Mouse (Mus musculus): ENCODE results near the gene Myh6. TPM values are rescaled to one million over a fixed set of nuclear protein-coding genes. Genes with fewer than 3 reads are reported as not detected.
"Not testable (repeated sequence)": the region's sequence is repeated elsewhere in the genome, so short reads cannot be mapped to it uniquely, and the experiment has no call there.

Gene Myh6
- polyA plus RNA-seq, 1 experiment, result 1.0 TPM

- TF ChIP-seq CTCF (IDR thresholded peaks at IDR 0.05; ENCODE audit: borderline replicate concordance, insufficient read depth, low read length) (no peak), POLR2A (IDR thresholded peaks at IDR 0.05; ENCODE audit: low read depth, low read length) (no peak)
- H3K27ac ChIP-seq (ENCODE audit: insufficient read depth, low read length), result no peak overlapping the region
- no peak overlapping the region for H3K4me3 ChIP-seq (ENCODE audit: insufficient read depth, low read length)
- H3K4me1 ChIP-seq (ENCODE audit: control insufficient read depth, insufficient read depth, low read length), result no peaks in the 10 kb centered on the region
These were observed 38.8 kb upstream of the Myh6 start for GRCm38 (mm10) chr14:55005506-55005905.

- Histone ChIP-seq H3K27ac (ENCODE audit: insufficient read depth, low read length) (no peak overlapping the region), H3K4me3 (ENCODE audit: insufficient read depth, low read length) (no peak overlapping the region), H3K4me1 (ENCODE audit: control insufficient read depth, insufficient read depth, low read length) (no peaks in the 10 kb centered on the region)
- TF ChIP-seq POLR2A (IDR thresholded peaks at IDR 0.05; ENCODE audit: low read depth, low read length) (no peak), CTCF (IDR thresholded peaks at IDR 0.05; ENCODE audit: borderline replicate concordance, insufficient read depth, low read length) (no peak)
These were observed 37.4 kb upstream of the Myh6 start for GRCm38 (mm10) chr14:55003878-55004855.

DNA sequence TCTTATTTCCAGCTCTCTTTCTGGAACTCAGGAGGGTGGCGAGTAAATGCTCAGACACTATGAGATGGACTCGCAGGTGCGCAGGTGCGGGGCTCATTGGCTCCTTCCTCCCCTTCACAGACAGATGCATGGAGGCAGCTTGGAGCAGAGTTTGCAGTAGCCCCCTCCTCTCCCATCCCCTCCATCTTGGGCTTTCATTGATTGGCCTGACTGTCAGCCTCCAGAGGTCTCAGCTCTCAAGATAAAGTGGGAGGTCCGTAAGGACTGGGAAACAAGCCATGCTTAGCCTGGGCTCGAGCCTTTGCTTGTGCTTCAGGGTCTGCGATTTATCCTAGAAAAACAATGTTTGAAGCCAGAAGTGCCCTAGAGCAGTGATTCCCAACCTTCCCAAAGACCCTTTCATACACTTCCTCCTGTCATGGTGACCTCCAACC, 36.0 kb upstream of the Myh6 start:
- no peak overlapping the region for H3K27ac ChIP-seq (ENCODE audit: insufficient read depth, low read length)

GRCm38 (mm10) chr14:55001938-55002686, 35.4 kb upstream of the Myh6 start:
- no peak overlapping the region for H3K27ac ChIP-seq (ENCODE audit: insufficient read depth, low read length)
- TF ChIP-seq CTCF (IDR thresholded peaks at IDR 0.05; ENCODE audit: borderline replicate concordance, insufficient read depth, low read length) (no peak), POLR2A (IDR thresholded peaks at IDR 0.05; ENCODE audit: low read depth, low read length) (no peak)

More for the DNA sequence above, 36.0 kb upstream of the Myh6 start:
- Histone ChIP-seq H3K4me1 (ENCODE audit: control insufficient read depth, insufficient read depth, low read length) (no peaks in the 10 kb centered on the region), H3K4me3 (ENCODE audit: insufficient read depth, low read length) (no peak overlapping the region)
- no peak for TF ChIP-seq CTCF (IDR thresholded peaks at IDR 0.05; ENCODE audit: borderline replicate concordance, insufficient read depth, low read length)
- no peak for TF ChIP-seq POLR2A (IDR thresholded peaks at IDR 0.05; ENCODE audit: low read depth, low read length)

GRCm38 (mm10) chr14:55001446-55001845, 34.7 kb upstream of the Myh6 start:
- Histone ChIP-seq H3K4me1 (ENCODE audit: control insufficient read depth, insufficient read depth, low read length) (no peaks in the 10 kb centered on the region), H3K27ac (ENCODE audit: insufficient read depth, low read length) (no peak overlapping the region), H3K4me3 (ENCODE audit: insufficient read depth, low read length) (no peak overlapping the region)
- no peak for TF ChIP-seq CTCF (IDR thresholded peaks at IDR 0.05; ENCODE audit: borderline replicate concordance, insufficient read depth, low read length)
- no peak for TF ChIP-seq POLR2A (IDR thresholded peaks at IDR 0.05; ENCODE audit: low read depth, low read length)

More at GRCm38 (mm10) chr14:55001938-55002686, 35.4 kb upstream of the Myh6 start:
- H3K4me3 ChIP-seq (ENCODE audit: insufficient read depth, low read length), result no peak overlapping the region
- no peaks in the 10 kb centered on the region for H3K4me1 ChIP-seq (ENCODE audit: control insufficient read depth, insufficient read depth, low read length)

DNA sequence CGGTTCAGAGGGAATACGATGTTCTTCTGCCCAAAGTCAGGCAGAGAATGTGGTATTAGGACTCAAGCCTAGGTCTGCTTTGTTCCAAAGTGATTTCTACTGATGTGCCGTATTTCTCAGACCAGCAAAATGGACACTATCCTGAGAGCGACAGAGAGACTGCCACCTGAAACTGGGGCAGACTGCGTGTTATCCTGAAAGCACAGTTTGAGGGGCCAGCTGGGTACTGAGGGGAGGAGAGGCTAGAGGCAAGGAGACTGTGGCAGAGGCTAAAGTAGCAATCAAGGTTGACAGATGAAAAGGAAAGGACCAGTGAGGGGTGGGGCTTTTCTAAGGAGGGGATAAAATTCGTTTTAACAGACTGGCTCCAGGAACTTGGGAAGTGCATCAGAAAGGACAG, 34.1 kb upstream of the Myh6 start:
- H3K27ac ChIP-seq (ENCODE audit: insufficient read depth, low read length), result no peak overlapping the region
- no peak overlapping the region for H3K4me3 ChIP-seq (ENCODE audit: insufficient read depth, low read length)
- H3K4me1 ChIP-seq (ENCODE audit: control insufficient read depth, insufficient read depth, low read length), result no peaks in the 10 kb centered on the region
- TF ChIP-seq POLR2A (IDR thresholded peaks at IDR 0.05; ENCODE audit: low read depth, low read length) (no peak), CTCF (IDR thresholded peaks at IDR 0.05; ENCODE audit: borderline replicate concordance, insufficient read depth, low read length) (no peak)

DNA sequence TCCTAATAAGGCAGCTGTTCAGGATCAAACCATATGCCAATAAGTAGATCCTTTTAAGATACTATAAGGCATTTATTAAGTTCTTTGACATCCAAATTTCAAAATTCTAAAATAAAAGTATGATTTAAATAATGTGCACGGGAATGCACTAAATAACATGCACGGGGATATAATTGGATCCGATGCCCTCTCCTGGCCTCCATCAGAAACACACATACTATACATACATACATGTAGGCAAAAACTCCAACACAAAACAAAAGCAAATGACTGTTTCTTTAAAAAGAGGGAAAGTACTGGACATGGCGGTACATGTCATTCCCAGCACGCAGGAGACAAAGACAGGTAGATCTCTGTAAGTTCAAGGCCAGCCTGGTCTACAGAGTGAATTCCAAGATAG, 33.1 kb upstream of the Myh6 start:
- H3K27ac ChIP-seq (ENCODE audit: insufficient read depth, low read length); H3K4me3 ChIP-seq (ENCODE audit: insufficient read depth, low read length); H3K4me1 ChIP-seq (ENCODE audit: control insufficient read depth, insufficient read depth, low read length): not testable (repeated sequence)

DNA sequence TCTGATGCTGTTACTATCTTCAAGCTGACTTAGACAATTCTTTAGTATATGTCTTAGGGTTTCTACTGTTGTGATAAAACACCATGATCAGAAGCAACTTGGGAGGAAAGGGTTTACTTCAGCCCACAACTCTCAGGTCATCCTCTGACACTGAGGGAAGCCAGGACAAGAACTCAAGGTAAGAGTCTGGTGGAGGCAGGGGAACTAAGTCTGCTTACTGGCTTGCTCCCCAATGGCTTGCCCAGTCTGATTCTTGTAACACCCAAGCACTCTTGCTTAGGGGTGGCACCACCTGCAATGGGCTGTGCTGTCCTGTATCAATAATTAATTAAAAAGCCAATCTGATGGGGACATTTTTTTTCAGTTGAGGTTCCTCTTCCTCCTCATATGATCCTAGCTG, 32.0 kb upstream of the Myh6 start:
- no peak overlapping the region for H3K4me3 ChIP-seq (ENCODE audit: insufficient read depth, low read length)
- no peak overlapping the region for H3K27ac ChIP-seq (ENCODE audit: insufficient read depth, low read length)
- TF ChIP-seq POLR2A (IDR thresholded peaks at IDR 0.05; ENCODE audit: low read depth, low read length), result no peak
- TF ChIP-seq CTCF (IDR thresholded peaks at IDR 0.05; ENCODE audit: borderline replicate concordance, insufficient read depth, low read length), result no peak
- no peaks in the 10 kb centered on the region for H3K4me1 ChIP-seq (ENCODE audit: control insufficient read depth, insufficient read depth, low read length)

GRCm38 (mm10) chr14:54997297-54997696, 30.6 kb upstream of the Myh6 start:
- Histone ChIP-seq H3K4me3 (ENCODE audit: insufficient read depth, low read length) (no peak overlapping the region), H3K4me1 (ENCODE audit: control insufficient read depth, insufficient read depth, low read length) (no peaks in the 10 kb centered on the region), H3K27ac (ENCODE audit: insufficient read depth, low read length) (no peak overlapping the region)
- TF ChIP-seq CTCF (IDR thresholded peaks at IDR 0.05; ENCODE audit: borderline replicate concordance, insufficient read depth, low read length) (no peak), POLR2A (IDR thresholded peaks at IDR 0.05; ENCODE audit: low read depth, low read length) (no peak)

- Histone ChIP-seq H3K27ac (ENCODE audit: insufficient read depth, low read length) (no peak overlapping the region), H3K4me1 (ENCODE audit: control insufficient read depth, insufficient read depth, low read length) (no peaks in the 10 kb centered on the region), H3K4me3 (ENCODE audit: insufficient read depth, low read length) (no peak overlapping the region)
- TF ChIP-seq CTCF (IDR thresholded peaks at IDR 0.05; ENCODE audit: borderline replicate concordance, insufficient read depth, low read length), result no peak
- no peak for TF ChIP-seq POLR2A (IDR thresholded peaks at IDR 0.05; ENCODE audit: low read depth, low read length)
These were observed 30.1 kb upstream of the Myh6 start for GRCm38 (mm10) chr14:54996793-54997192.

Measured in embryonic fibroblast, embryonic 13.5 days (primary cell).